Mouse (Mus musculus): Measurements from ENCODE around the gene Gm26558.

GRCm38 (mm10) chr2:70701571-70701970 is 39.7 kb upstream of the Gm26558 start:
- TF ChIP-seq NRF1 (IDR thresholded peaks at IDR 0.05; ENCODE audit: insufficient read depth, low read depth, low read length, poor library complexity, severe bottlenecking) (no peak), CHD1 (IDR thresholded peaks at IDR 0.05; ENCODE audit: low read depth, low read length) (no peak), POLR2AphosphoS2 (IDR thresholded peaks at IDR 0.05; ENCODE audit: low read length) (no peak), CTCF (IDR thresholded peaks at IDR 0.05 in 2 of 3, conservative IDR thresholded peaks at IDR 0.05 in 1 of 3; ENCODE audit: control insufficient read depth in 1 of 3, insufficient read depth in 1 of 3, low read depth in 2 of 3, low read length in 3 of 3, poor library complexity in 1 of 3, severe bottlenecking in 1 of 3) (no peak), EP300 (IDR thresholded peaks at IDR 0.05; ENCODE audit: low read depth in 1 of 2, low read length in 2 of 2) (no peak), ZNF384 (IDR thresholded peaks at IDR 0.05; ENCODE audit: low read depth, low read length) (no peak), UBTF (IDR thresholded peaks at IDR 0.05; ENCODE audit: borderline replicate concordance, insufficient read depth, low read depth, low read length) (no peak), MAX (IDR thresholded peaks at IDR 0.05; ENCODE audit: low read length) (no peak), ETS1 (IDR thresholded peaks at IDR 0.05; ENCODE audit: low read depth, low read length) (no peak), MAFK (IDR thresholded peaks at IDR 0.05; ENCODE audit: borderline replicate concordance, low read depth, low read length) (no peak), E2F4 (IDR thresholded peaks at IDR 0.05; ENCODE audit: borderline replicate concordance, low read depth, low read length) (no peak)
